Mouse (Mus musculus): Measurements from ENCODE around the gene Brdt. TPM values are rescaled to one million over a fixed set of nuclear protein-coding genes. Genes with fewer than 3 reads are reported as not detected.

Brdt gene
- polyA plus RNA-seq, 2 experiments, result 0.11 to 0.16 TPM

- no peak overlapping the region; a peak in 1 of 4 replicates for H3K4me3 ChIP-seq (ENCODE audit: insufficient read depth in 1 of 2, low read depth in 2 of 2, low read length in 2 of 2)
- H3K9ac ChIP-seq (replicated peaks), result no peak overlapping the region
- no peak for TF ChIP-seq CTCF (IDR thresholded peaks at IDR 0.05; ENCODE audit: low read depth)
- no peak for TF ChIP-seq EP300 (IDR thresholded peaks at IDR 0.05; ENCODE audit: low read depth)
- H3K36me3 ChIP-seq (replicated peaks; ENCODE audit: control insufficient read depth, insufficient read depth, low read depth), result no peaks in the 10 kb centered on the region
- WGBS (ENCODE audit: insufficient replicate concordance), result 46% methylated on average over 8 of the region's 8 CpGs
- peaks cover 0 to 4% of the 10 kb centered on the region in 2 experiments; a peak in 2 of 4 replicates for H3K4me1 ChIP-seq (replicated peaks; ENCODE audit: control insufficient read depth in 2 of 2, insufficient read depth in 2 of 2, low read length in 1 of 2)
- no peak overlapping the region for H3K27ac ChIP-seq
- H3K9me3 ChIP-seq (ENCODE audit: control insufficient read depth, low read length), result no peaks in the 10 kb centered on the region
- H3K27me3 ChIP-seq (ENCODE audit: control insufficient read depth, insufficient read depth, low read length), result 0 out of 2 replicates have a peak, but pooled peaks cover 3% of the 10 kb centered on the region
- H3K4me2 ChIP-seq (ENCODE audit: low read depth), result peak overlapping the region; percentile 97
- DNase-seq (ENCODE audit: low read depth in 3 of 3, low spot score in 3 of 3) (no peak), ATAC-seq (ENCODE audit: insufficient read depth) (no peak)
Measured at GRCm38 (mm10) chr5:107289986-107290385, 41.0 kb upstream of the Brdt start.

DNA sequence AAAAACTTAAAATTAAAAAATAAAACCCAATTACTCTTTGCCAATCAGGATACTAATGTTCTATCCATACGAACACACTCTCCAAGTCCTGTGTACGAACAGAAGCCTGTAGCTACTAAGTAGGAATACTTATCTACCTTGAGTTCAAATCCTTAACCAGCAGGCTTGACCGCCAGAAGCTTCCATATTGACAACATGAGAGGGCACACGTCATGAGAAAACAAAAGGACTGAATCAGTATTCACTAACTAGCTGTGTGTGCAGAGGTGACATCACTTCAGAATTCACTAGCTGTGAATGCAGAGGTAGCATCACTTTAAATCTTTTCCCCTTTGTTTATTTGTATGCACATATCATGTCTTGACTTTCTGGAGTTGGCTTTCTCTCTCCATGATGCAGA, 36.9 kb upstream of the Brdt start:
- no peak for ATAC-seq (ENCODE audit: insufficient read depth)
- H3K4me3 ChIP-seq (ENCODE audit: insufficient read depth in 1 of 2, low read depth in 2 of 2, low read length in 2 of 2), result no peak overlapping the region
- WGBS (ENCODE audit: insufficient replicate concordance), result 68% methylated on average over 4 of the region's 4 CpGs

DNA sequence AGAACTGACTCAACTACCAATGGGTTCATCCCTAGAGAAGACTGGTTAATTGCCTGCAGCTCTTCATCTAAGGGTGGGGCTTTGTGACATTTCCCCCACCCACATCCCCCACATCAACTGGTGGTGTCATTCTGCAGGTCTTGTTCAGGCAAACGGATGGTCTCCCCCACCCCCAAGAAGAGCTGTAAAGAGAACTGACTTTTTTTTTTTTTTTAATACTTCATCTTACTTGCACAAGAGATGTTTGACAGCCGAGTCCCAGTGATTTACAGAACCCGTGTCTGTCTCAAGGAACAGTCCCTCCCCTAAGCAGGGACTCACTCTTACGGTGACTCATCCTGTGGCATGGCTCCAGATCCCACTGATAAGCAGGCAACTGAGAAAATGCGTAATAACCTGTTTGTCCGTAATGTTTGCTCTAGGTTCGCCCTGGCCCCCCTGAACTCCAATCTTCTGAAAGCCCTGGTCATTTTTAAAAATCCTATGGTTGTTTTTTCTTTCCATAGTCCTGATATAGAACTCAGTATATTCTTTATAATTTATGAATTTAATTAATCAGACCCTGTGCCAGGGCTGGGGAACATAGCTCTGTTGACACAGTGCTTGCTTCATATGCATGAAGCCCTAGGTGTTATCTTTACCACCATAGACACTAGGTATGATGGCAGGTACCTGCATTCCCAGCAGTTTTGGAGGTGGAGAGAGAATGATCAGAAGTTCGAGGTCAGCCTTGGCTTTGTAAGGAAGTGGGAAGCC, 35.7 kb upstream of the Brdt start:
- Histone ChIP-seq H3K4me3 (ENCODE audit: insufficient read depth in 1 of 2, low read depth in 2 of 2, low read length in 2 of 2) (no peak overlapping the region), H3K9me3 (ENCODE audit: control insufficient read depth, low read length) (no peaks in the 10 kb centered on the region), H3K4me2 (ENCODE audit: low read depth) (no peak overlapping the region), H3K27ac (no peak overlapping the region), H3K4me1 (replicated peaks; ENCODE audit: control insufficient read depth in 2 of 2, insufficient read depth in 2 of 2, low read length in 1 of 2) (peaks cover 0 to 4% of the 10 kb centered on the region in 2 experiments; a peak in 2 of 4 replicates), H3K27me3 (ENCODE audit: control insufficient read depth, insufficient read depth, low read length) (0 out of 2 replicates have a peak, but pooled peaks cover under 1% of the 10 kb centered on the region), H3K36me3 (replicated peaks; ENCODE audit: control insufficient read depth, insufficient read depth, low read depth) (no peaks in the 10 kb centered on the region), H3K9ac (replicated peaks) (no peak overlapping the region)
- ATAC-seq (ENCODE audit: insufficient read depth) (no peak), DNase-seq (ENCODE audit: low read depth in 3 of 3, low spot score in 3 of 3) (no peak)
- TF ChIP-seq CTCF (IDR thresholded peaks at IDR 0.05; ENCODE audit: low read depth) (no peak), EP300 (IDR thresholded peaks at IDR 0.05; ENCODE audit: low read depth) (no peak)
- 23% methylated on average over 8 of the region's 8 CpGs for WGBS (ENCODE audit: insufficient replicate concordance)

More for the DNA sequence above, 36.9 kb upstream of the Brdt start:
- Histone ChIP-seq H3K36me3 (replicated peaks; ENCODE audit: control insufficient read depth, insufficient read depth, low read depth) (no peaks in the 10 kb centered on the region), H3K4me2 (ENCODE audit: low read depth) (no peak overlapping the region), H3K27me3 (ENCODE audit: control insufficient read depth, insufficient read depth, low read length) (0 out of 2 replicates have a peak, but pooled peaks cover 3% of the 10 kb centered on the region), H3K4me1 (replicated peaks; ENCODE audit: control insufficient read depth in 2 of 2, insufficient read depth in 2 of 2, low read length in 1 of 2) (peaks cover 0 to 4% of the 10 kb centered on the region in 2 experiments; a peak in 2 of 4 replicates), H3K9me3 (ENCODE audit: control insufficient read depth, low read length) (no peaks in the 10 kb centered on the region), H3K27ac (no peak overlapping the region), H3K9ac (replicated peaks) (no peak overlapping the region)
- no peak for TF ChIP-seq CTCF (IDR thresholded peaks at IDR 0.05; ENCODE audit: low read depth)
- no peak for TF ChIP-seq EP300 (IDR thresholded peaks at IDR 0.05; ENCODE audit: low read depth)
- no peak for DNase-seq (ENCODE audit: low read depth in 3 of 3, low spot score in 3 of 3)

DNA sequence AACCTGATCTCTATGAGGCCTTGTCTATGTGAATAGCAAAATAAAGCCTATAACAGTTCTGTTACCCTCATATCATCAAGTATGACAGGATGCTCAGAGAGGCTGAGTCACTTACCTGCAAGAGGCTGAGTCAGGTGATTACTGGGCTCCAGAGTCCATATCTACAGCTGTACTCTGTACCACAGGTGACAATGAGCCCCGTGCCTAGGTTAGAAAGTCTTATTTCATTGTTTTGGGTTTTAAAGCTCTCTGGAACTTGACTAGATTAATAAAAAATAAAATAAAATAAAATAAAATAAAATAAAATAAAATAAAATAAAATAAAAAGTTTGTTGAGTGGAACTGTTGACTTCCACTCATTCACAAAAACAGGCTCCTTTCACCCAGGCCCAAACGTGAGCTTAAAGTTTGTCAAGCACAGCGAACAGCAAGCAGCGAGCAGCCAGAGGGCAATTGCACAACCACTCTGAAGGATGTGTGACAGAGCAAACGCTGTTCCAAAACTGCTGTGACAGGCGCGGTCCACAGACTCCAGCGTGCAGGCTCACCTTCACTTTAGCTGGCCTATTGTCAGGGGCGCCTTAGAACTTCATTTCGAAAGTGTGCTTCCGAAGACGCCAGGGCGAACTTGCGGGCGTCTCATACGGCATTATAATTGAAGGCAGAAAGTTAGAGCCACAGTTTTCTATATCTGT, 35.0 kb upstream of the Brdt start:
- H3K4me1 ChIP-seq (replicated peaks; ENCODE audit: control insufficient read depth in 2 of 2, insufficient read depth in 2 of 2, low read length in 1 of 2), result peaks cover 0 to 4% of the 10 kb centered on the region in 2 experiments; a peak in 2 of 4 replicates
- no peak for TF ChIP-seq CTCF (IDR thresholded peaks at IDR 0.05; ENCODE audit: low read depth)
- no peak for TF ChIP-seq EP300 (IDR thresholded peaks at IDR 0.05; ENCODE audit: low read depth)
- no peak overlapping the region for H3K9ac ChIP-seq (replicated peaks)
- DNase-seq (ENCODE audit: low read depth in 3 of 3, low spot score in 3 of 3), result no peak
- H3K4me3 ChIP-seq (ENCODE audit: insufficient read depth in 1 of 2, low read depth in 2 of 2, low read length in 2 of 2), result no peak overlapping the region
- ATAC-seq (ENCODE audit: insufficient read depth), result no peak
- H3K27ac ChIP-seq, result no peak overlapping the region
- WGBS (ENCODE audit: insufficient replicate concordance), result 62% methylated on average over 16 of the region's 16 CpGs
- no peaks in the 10 kb centered on the region for H3K9me3 ChIP-seq (ENCODE audit: control insufficient read depth, low read length)
- no peak overlapping the region for H3K4me2 ChIP-seq (ENCODE audit: low read depth)
- H3K36me3 ChIP-seq (replicated peaks; ENCODE audit: control insufficient read depth, insufficient read depth, low read depth), result no peaks in the 10 kb centered on the region
- no peaks in the 10 kb centered on the region for H3K27me3 ChIP-seq (ENCODE audit: control insufficient read depth, insufficient read depth, low read length)
